Mouse (Mus musculus) kidney, adult 2 months (tissue): Measurements from ENCODE around the gene Plppr3. TPM values are rescaled to one million over a fixed set of nuclear protein-coding genes. Genes with fewer than 3 reads are reported as not detected.
A peak's percentile ranks its signal among the peaks of the same experiment; 100 is the strongest.

Source experiments
- DNase-seq: peaks from one replicate; pipeline ENCODE4 v3.0.0; 2021
- H3K27ac ChIP-seq: fragments of 200-500 bp; 2 replicates; pipeline ENCODE4 v1.5.1; 2012; ENCODE audit warnings: low read depth, low read length, control low read depth, inconsistent platforms; ENCODE audit not compliant: insufficient read depth
- H3K27me3 ChIP-seq: fragments of 200-500 bp; replicated peaks from 2 replicates; pipeline ENCODE4 v1.6.1; 2012; ENCODE audit warnings: mild to moderate bottlenecking, moderate library complexity, low read length, inconsistent platforms; ENCODE audit not compliant: control insufficient read depth, insufficient read depth
- H3K36me3 ChIP-seq: fragments of 200-500 bp; 2 replicates; pipeline ENCODE4 v1.6.1; 2012; ENCODE audit warnings: mild to moderate bottlenecking, moderate library complexity, low read length, inconsistent platforms; ENCODE audit not compliant: control insufficient read depth, insufficient read depth
- H3K4me1 ChIP-seq: fragments of 200-500 bp; 2 replicates; pipeline ENCODE4 v1.6.1; 2011; ENCODE audit warnings: low read length; ENCODE audit not compliant: control insufficient read depth, insufficient read depth
- H3K4me3 ChIP-seq: fragments of 200-500 bp; 2 replicates; pipeline ENCODE4 v1.5.1; 2011; ENCODE audit warnings: mild to moderate bottlenecking, low read depth, low read length, control low read depth; ENCODE audit not compliant: insufficient read depth
- CTCF ChIP-seq: fragments of 200-500 bp; conservative IDR thresholded peaks from 2 replicates; pipeline ENCODE4 v1.5.1; 2011; ENCODE audit warnings: low read depth, mild to moderate bottlenecking, control low read depth, low read length, moderate library complexity, mixed read lengths; ENCODE audit not compliant: insufficient read depth, insufficient read length
- POLR2A ChIP-seq: fragments of 200-500 bp; IDR thresholded peaks from one replicate; pipeline ENCODE4 v1.6.1; 2011; ENCODE audit warnings: low read depth, low read length, control low read depth
- WGBS: fragments of 180-500 bp; shearing (Covaris S2); methylation state at CpG from one replicate; pipeline ENCODE4 v1.1.7; 2018; 5-methylcytosine and 5-hydroxymethylcytosine counted together
- polyA plus RNA-seq: library from polyadenylated mRNA; depleted of rRNA; stranded (reverse); fragments of >200 nt; gene quantifications from 2 replicates; pipeline ENCODE4 v1.2.3, GENCODE M21; 2012

The Plppr3 gene
- polyA plus RNA-seq, 1 experiment, result 2.7 TPM

GRCm38 (mm10) chr10:79873715-79874289 is 632 bp downstream of the Plppr3 start:
- DNase-seq, result no peak
- Histone ChIP-seq H3K4me3 (peak overlapping the region; percentile 47), H3K27me3 (no peaks in the 10 kb centered on the region), H3K4me1 (0 out of 2 replicates have a peak, but pooled peaks cover 6% of the 10 kb centered on the region), H3K27ac (no peak overlapping the region), H3K36me3 (no peaks in the 10 kb centered on the region)
- TF ChIP-seq POLR2A (no peak), CTCF (no peak)
- WGBS, result 9% methylated on average over 26 of the region's 26 CpGs

DNA sequence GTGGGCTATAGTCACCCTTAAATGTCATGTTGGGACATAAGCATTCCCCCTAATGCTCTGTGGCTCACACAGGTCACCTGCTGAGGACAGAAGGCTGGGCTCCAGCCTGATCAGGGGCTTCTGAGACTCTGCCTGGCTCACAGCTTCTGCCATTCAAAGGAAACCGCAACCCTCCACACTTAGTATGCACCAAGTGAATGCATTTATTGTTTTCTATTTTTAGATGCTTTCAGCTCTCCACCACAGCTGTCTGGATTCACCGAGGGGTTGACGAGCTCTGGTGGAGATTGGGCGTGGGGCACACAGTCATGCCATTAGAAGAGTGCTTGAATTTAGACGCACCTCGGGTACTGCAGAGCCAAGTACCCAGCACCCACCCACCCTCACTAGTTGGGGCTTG is 1.1 kb downstream of the Plppr3 start:
- DNase-seq, result no peak
- Histone ChIP-seq H3K27ac (no peak overlapping the region), H3K4me3 (no peak overlapping the region), H3K27me3 (no peaks in the 10 kb centered on the region), H3K4me1 (0 out of 2 replicates have a peak, but pooled peaks cover 6% of the 10 kb centered on the region), H3K36me3 (no peaks in the 10 kb centered on the region)
- TF ChIP-seq CTCF (no peak), POLR2A (no peak)
- WGBS, result 39% methylated on average over 6 of the region's 6 CpGs

- no peak overlapping the region for H3K4me3 ChIP-seq
- 0 out of 2 replicates have a peak, but pooled peaks cover 6% of the 10 kb centered on the region for H3K4me1 ChIP-seq
- no peak for TF ChIP-seq CTCF
- TF ChIP-seq POLR2A, result no peak
- no peak overlapping the region for H3K27ac ChIP-seq
- H3K36me3 ChIP-seq, result no peaks in the 10 kb centered on the region
- no peaks in the 10 kb centered on the region for H3K27me3 ChIP-seq
- DNase-seq, result no peak
- 65% methylated on average over 3 of the region's 3 CpGs for WGBS
Measured at GRCm38 (mm10) chr10:79872862-79873261, 1.6 kb downstream of the Plppr3 start.

GRCm38 (mm10) chr10:79871845-79872244 is 2.6 kb downstream of the Plppr3 start:
- H3K27me3 ChIP-seq, result no peaks in the 10 kb centered on the region
- no peaks in the 10 kb centered on the region for H3K36me3 ChIP-seq
- 92% methylated on average over 8 of the region's 8 CpGs for WGBS
- 0 out of 2 replicates have a peak, but pooled peaks cover 6% of the 10 kb centered on the region for H3K4me1 ChIP-seq
- no peak overlapping the region for H3K27ac ChIP-seq
- no peak overlapping the region for H3K4me3 ChIP-seq
- TF ChIP-seq POLR2A (no peak), CTCF (no peak)
- DNase-seq, result no peak

DNA sequence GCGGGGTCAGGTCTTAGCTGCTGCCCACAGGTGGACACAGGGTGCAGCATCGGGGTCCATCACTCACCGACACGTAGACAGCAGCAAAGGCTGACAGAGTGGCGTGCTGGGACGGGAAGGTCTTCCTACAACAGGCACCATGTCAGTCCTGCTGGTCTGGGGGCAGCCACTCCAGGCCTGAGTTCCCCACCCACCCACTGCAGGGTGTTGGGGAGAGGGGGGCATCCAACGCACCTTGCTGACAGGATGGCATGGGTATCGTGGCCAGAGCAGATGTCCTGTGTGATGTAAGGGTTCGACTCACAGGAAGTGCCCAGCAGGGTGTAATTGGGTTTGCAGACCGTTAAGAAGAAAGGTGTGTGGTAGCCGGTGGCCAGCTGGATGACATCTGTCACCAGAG is 7.8 kb downstream of the Plppr3 start:
- peaks cover 2% of the 10 kb centered on the region; the same call in 1 of the 2 replicates for H3K36me3 ChIP-seq
- TF ChIP-seq CTCF (no peak), POLR2A (no peak)
- H3K4me1 ChIP-seq, result peaks cover 15% of the 10 kb centered on the region
- no peak overlapping the region for H3K4me3 ChIP-seq
- WGBS, result 82% methylated on average over 11 of the region's 11 CpGs
- no peak for DNase-seq
- no peaks in the 10 kb centered on the region for H3K27me3 ChIP-seq
- H3K27ac ChIP-seq, result no peak overlapping the region

GRCm38 (mm10) chr10:79865801-79866295 is 8.6 kb downstream of the Plppr3 start:
- H3K36me3 ChIP-seq, result peaks cover 4% of the 10 kb centered on the region; the same call in 1 of the 2 replicates

DNA sequence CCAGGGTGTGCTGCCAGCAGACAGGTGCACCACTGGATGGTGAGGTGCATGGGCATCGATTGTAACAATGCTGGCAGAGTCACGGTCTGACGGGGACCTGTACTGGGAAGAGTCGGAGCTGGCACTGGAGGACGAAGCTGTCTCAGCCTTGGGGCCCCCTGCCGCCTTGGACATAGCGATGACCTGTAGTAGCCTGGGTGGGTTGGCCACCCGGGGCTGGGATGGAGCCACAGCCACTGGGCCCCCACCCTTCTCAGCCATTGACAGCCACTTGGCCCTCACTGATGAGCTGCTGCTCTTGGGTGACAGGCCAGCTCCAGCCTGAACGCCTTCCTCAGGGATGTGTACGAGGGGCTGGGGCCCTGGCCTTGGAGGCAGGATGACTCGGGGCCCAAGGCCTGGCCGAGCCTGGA is 9.2 kb downstream of the Plppr3 start:
- DNase-seq, result no peak
- H3K4me3 ChIP-seq, result no peak overlapping the region
- no peaks in the 10 kb centered on the region for H3K27me3 ChIP-seq
- H3K36me3 ChIP-seq, result peaks cover 8% of the 10 kb centered on the region
- H3K27ac ChIP-seq, result no peak overlapping the region
- TF ChIP-seq POLR2A, result no peak
- TF ChIP-seq CTCF, result no peak
- H3K4me1 ChIP-seq, result peaks cover 28% of the 10 kb centered on the region
- WGBS, result 46% methylated on average over 12 of the region's 12 CpGs

More at GRCm38 (mm10) chr10:79865801-79866295, 8.6 kb downstream of the Plppr3 start:
- Histone ChIP-seq H3K4me1 (peaks cover 22% of the 10 kb centered on the region), H3K4me3 (no peak overlapping the region), H3K27me3 (no peaks in the 10 kb centered on the region), H3K27ac (no peak overlapping the region)
- DNase-seq, result peak; percentile 74
- TF ChIP-seq POLR2A (no peak), CTCF (peak; percentile 71)
- WGBS, result 40% methylated on average over 19 of the region's 19 CpGs
